Mouse (Mus musculus) G1E (cell line): ENCODE measurements around the gene Lima1.

ENCODE experiments used
- CTCF ChIP-seq: IDR thresholded peaks from 2 replicates; pipeline ENCODE4 v1.5.1; 2012; ENCODE audit warnings: low read depth, low read length, inconsistent platforms, mixed read lengths
- POLR2AphosphoS5 ChIP-seq: IDR thresholded peaks from 2 replicates; pipeline ENCODE4 v1.6.1; 2012; ENCODE audit warnings: low read depth, low read length, inconsistent platforms; ENCODE audit not compliant: insufficient replicate concordance
- TAL1 ChIP-seq: conservative IDR thresholded peaks from 2 replicates; pipeline ENCODE4 v1.6.1; 2012; ENCODE audit warnings: low read depth, low read length, inconsistent platforms, mixed read lengths

DNA sequence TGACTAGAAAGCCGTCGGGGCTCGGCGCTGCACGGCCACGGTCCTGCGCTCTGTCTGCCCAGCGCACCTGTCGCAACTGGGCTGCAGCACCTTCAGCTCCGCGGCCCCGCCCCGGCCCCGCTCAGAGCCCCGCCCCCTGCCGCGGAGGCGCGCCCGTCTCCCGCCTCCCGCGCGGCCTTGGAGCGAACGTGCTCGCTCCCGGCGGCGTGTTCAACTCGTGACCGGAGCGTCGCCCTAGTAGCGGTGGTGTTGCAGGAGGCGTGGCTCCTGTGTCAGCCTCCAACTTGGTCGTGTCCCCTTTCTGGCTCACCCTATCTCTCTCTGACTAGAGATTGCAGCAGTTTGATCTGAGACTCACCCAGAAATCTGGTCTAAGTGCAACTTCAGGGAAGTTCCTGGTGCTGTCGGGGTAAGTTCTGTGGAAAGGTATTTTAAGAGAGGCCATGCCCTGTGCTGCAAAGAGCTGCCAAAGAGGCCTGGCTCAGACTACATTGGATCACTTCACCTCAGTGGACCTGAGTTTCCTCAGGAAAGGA, at the start of gene Lima1:
- TF ChIP-seq CTCF, result no peak
- TF ChIP-seq TAL1, result no peak
- TF ChIP-seq POLR2AphosphoS5, result no peak
